In genomic region chr4:150361986-150362691, GRCm38 (mm10) we compare ENCODE assay signal across 9 mouse cellular contexts.
DNase-seq lines count a peak whose midpoint lies in the region; ATAC-seq and TF ChIP-seq lines count a peak whose summit lies in the region.
"Had no signal": no experiment of that assay in that cellular context is flagged by ENCODE, and none has a peak within 500 bp of the region (broad histone marks: within the 10 kb centered on the region; RNA-seq: fewer than 3 reads in every experiment).

No protein-coding gene starts in this region.

- 14% methylated on average over 8 of the region's 8 CpGs for WGBS in hindbrain, embryonic 11.5 days
- WGBS in hindbrain, postnatal 0 days, result 17% methylated on average over 8 of the region's 8 CpGs
- 18% methylated on average over 8 of the region's 8 CpGs for WGBS in embryonic facial prominence, embryonic 13.5 days
- WGBS in midbrain, embryonic 15.5 days, result 11% methylated on average over 8 of the region's 8 CpGs

- no peak overlapping the region for H3K4me3 ChIP-seq in hindbrain, embryonic 11.5 days (ENCODE audit: low read depth, low read length)
- H3K4me3 ChIP-seq in hindbrain, postnatal 0 days (ENCODE audit: low read length), result no peak overlapping the region
- H3K4me3 ChIP-seq in embryonic facial prominence, embryonic 13.5 days, result no peak overlapping the region
- H3K4me3 ChIP-seq in midbrain, embryonic 15.5 days, result no peak overlapping the region
- H3K4me3 ChIP-seq in layer of hippocampus, adult 2 months, result no peak overlapping the region

- no peaks in the 10 kb centered on the region for H3K36me3 ChIP-seq in hindbrain, embryonic 11.5 days (ENCODE audit: control insufficient read depth, insufficient read depth, low read length)
- H3K36me3 ChIP-seq in hindbrain, postnatal 0 days (ENCODE audit: insufficient read depth, low read length), result no peaks in the 10 kb centered on the region
- no peaks in the 10 kb centered on the region for H3K36me3 ChIP-seq in embryonic facial prominence, embryonic 13.5 days
- no peaks in the 10 kb centered on the region for H3K36me3 ChIP-seq in midbrain, embryonic 15.5 days (replicated peaks)

- no peak for TF ChIP-seq CTCF in hindbrain, postnatal 0 days (IDR thresholded peaks at IDR 0.05; ENCODE audit: low read depth)
- no peak for TF ChIP-seq CTCF in layer of hippocampus, adult 2 months (conservative IDR thresholded peaks at IDR 0.05)

- no peak for DNase-seq in hindbrain, embryonic 11.5 days (ENCODE audit: low spot score)
- DNase-seq in hindbrain, postnatal 0 days (ENCODE audit: low spot score), result no peak
- DNase-seq in kidney, postnatal 36 days, result peak; percentile 26 to 75
- DNase-seq in gastrocnemius, postnatal 25 days, result no peak
- no peak for DNase-seq in adrenal gland, adult 8-10 months
- DNase-seq in layer of hippocampus, adult 2 months (ENCODE audit: low spot score in 2 of 2), result no peak
- DNase-seq: cerebellum, adult 18-20 months had no signal

- peaks cover 5% of the 10 kb centered on the region; the same call in 1 of the 2 replicates for H3K4me1 ChIP-seq in hindbrain, embryonic 11.5 days (replicated peaks; ENCODE audit: control insufficient read depth, insufficient read depth, low read length)
- 0 out of 2 replicates have a peak, but pooled peaks cover 9% of the 10 kb centered on the region for H3K4me1 ChIP-seq in hindbrain, postnatal 0 days (ENCODE audit: insufficient read depth, low read length)
- peaks cover 24% of the 10 kb centered on the region for H3K4me1 ChIP-seq in embryonic facial prominence, embryonic 13.5 days
- H3K4me1 ChIP-seq in midbrain, embryonic 15.5 days, result peaks cover 22% of the 10 kb centered on the region

- no peak overlapping the region for H3K4me2 ChIP-seq in hindbrain, embryonic 11.5 days (replicated peaks; ENCODE audit: low read depth, low read length)
- H3K4me2 ChIP-seq in hindbrain, postnatal 0 days (ENCODE audit: low read depth, low read length), result no peak overlapping the region
- H3K4me2 ChIP-seq in embryonic facial prominence, embryonic 13.5 days, result no peak overlapping the region
- no peak overlapping the region for H3K4me2 ChIP-seq in midbrain, embryonic 15.5 days

- no peak for ATAC-seq in hindbrain, embryonic 11.5 days (ENCODE audit: low FRiP score)
- no peak for ATAC-seq in hindbrain, postnatal 0 days
- no peak for ATAC-seq in embryonic facial prominence, embryonic 13.5 days (ENCODE audit: insufficient number of reproducible peaks, insufficient read depth, low FRiP score, low TSS enrichment, low read depth)
- ATAC-seq in midbrain, embryonic 15.5 days (replicated peaks), result no peak

- no peak overlapping the region for H3K9ac ChIP-seq in hindbrain, embryonic 11.5 days (ENCODE audit: low read depth, low read length)
- H3K9ac ChIP-seq in hindbrain, postnatal 0 days (replicated peaks; ENCODE audit: low read length), result no peak overlapping the region
- H3K9ac ChIP-seq in embryonic facial prominence, embryonic 13.5 days, result no peak overlapping the region
- H3K9ac ChIP-seq in midbrain, embryonic 15.5 days, result no peak overlapping the region

- H3K27ac ChIP-seq in hindbrain, embryonic 11.5 days (ENCODE audit: low read depth, low read length), result peak overlapping the region; percentile 43
- H3K27ac ChIP-seq in hindbrain, postnatal 0 days, result no peak overlapping the region; the same call in 1 of the 2 replicates
- peak overlapping the region; percentile 17; the same call in 1 of the 2 replicates for H3K27ac ChIP-seq in embryonic facial prominence, embryonic 13.5 days
- 0 out of 2 replicates have a peak overlapping the region, but pooled peaks have one; percentile 0 for H3K27ac ChIP-seq in midbrain, embryonic 15.5 days
- no peak overlapping the region for H3K27ac ChIP-seq in layer of hippocampus, adult 2 months

- H3K9me3 ChIP-seq in hindbrain, embryonic 11.5 days (ENCODE audit: control insufficient read depth, low read length), result no peaks in the 10 kb centered on the region
- H3K9me3 ChIP-seq in hindbrain, postnatal 0 days (ENCODE audit: low read length), result no peaks in the 10 kb centered on the region
- H3K9me3 ChIP-seq in embryonic facial prominence, embryonic 13.5 days, result no peaks in the 10 kb centered on the region
- H3K9me3 ChIP-seq in midbrain, embryonic 15.5 days, result no peaks in the 10 kb centered on the region

- no peaks in the 10 kb centered on the region for H3K27me3 ChIP-seq in hindbrain, embryonic 11.5 days (ENCODE audit: control insufficient read depth, insufficient read depth, low read length)
- H3K27me3 ChIP-seq in hindbrain, postnatal 0 days (ENCODE audit: insufficient read depth, low read length), result no peaks in the 10 kb centered on the region
- H3K27me3 ChIP-seq in embryonic facial prominence, embryonic 13.5 days, result no peaks in the 10 kb centered on the region
- H3K27me3 ChIP-seq in midbrain, embryonic 15.5 days (replicated peaks), result no peaks in the 10 kb centered on the region

Comparison
In these comparisons a context has a peak if more than half of its experiments do, and no peak if none do; other contexts are left out.
1. H3K27ac ChIP-seq: peak in hindbrain, embryonic 11.5 days (single experiment), embryonic facial prominence, embryonic 13.5 days (single experiment) and midbrain, embryonic 15.5 days (single experiment); none in hindbrain, postnatal 0 days (single experiment) and layer of hippocampus, adult 2 months (single experiment).
2. DNase-seq: peak in kidney, postnatal 36 days (2 of 2); none in hindbrain, embryonic 11.5 days (single experiment), hindbrain, postnatal 0 days (single experiment), gastrocnemius, postnatal 25 days (single experiment), adrenal gland, adult 8-10 months (single experiment) and layer of hippocampus, adult 2 months (0 of 2).